Mouse (Mus musculus) lung, postnatal 10 days (tissue): ENCODE measurements around the gene Map4k5.

ENCODE experiments used
- DNase-seq: peaks from one replicate; pipeline ENCODE4 v3.0.0; 2021

Gene Map4k5

DNA sequence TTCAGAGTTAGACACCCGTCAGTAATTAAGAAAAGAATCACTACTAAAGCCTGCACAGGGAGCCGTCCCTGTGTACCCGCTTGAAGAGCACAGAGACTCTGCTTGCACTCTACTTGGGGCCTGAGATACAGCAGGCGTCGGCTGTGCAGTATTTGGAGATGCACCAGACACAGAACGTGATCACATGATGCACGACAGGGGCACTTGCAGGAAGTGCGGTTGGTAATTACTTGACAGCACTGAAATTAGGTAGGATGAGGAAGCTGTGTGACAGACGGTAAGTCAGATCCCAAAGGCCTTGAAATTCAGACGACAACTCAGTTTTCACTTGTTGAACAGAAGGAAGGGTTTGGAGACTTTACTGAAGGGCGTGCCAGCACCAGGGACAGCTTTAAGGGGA lies 54.6 kb downstream of the Map4k5 start:
- no peak for DNase-seq

DNA sequence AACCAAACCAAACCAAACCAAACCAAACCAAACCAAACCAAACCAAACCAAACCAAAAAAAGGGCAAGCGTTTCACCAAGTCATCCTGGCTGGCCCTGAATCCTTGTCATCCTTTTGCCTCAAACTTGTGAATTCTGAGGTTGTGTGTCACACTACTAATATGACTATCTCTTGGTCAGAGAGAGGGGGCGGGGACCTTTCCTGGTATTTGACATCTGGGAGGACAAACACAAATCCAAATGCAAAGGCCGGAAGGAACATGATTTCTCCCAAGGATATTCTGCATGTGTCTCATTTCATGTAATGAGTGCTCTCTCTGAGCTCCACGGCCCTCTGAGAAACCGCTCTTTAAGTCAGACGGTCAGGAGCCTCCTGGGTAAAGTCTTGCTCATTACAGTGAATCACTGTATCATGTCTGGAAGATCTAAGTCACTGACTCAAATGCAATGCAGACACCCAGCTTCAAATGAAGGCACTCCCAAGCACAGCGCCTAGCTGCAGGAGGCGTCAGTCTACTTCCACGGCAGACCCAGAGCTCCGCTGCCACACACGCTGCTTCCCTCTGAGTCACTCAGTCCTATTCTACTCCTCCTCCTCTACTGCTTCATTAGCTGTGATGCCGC lies 58.9 kb downstream of the Map4k5 start:
- no peak for DNase-seq

DNA sequence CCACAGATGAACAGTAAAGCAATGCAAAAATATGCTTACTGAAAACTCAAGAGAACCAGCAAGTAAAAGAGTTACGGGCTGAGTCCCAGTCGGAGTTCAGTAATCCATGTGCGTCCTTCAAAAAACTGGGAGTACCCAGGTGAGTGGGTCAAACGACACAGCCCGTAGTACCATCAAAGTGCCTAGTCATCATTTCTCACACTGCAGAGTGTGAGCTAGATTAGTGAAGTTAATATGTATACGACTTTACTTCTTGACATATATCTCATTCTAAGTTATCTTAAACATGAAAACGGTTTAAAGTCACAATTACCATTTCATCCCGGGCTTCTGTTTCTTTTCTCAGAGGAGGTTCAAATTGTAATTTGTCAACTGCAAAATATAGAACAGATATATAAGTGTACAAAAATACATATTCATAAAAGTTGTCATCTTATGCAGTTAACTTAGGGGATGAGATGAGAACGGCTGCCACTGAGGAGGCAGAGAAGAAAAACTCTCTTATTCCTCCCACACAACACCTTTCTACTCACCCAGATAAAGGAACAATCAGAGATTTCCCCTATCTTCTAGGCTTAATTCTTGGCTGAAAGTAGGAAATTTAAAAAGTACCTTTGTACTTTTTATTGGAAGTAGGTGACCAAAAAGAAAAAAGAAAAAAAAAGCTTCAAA lies 61.6 kb downstream of the Map4k5 start:
- no peak for DNase-seq

DNA sequence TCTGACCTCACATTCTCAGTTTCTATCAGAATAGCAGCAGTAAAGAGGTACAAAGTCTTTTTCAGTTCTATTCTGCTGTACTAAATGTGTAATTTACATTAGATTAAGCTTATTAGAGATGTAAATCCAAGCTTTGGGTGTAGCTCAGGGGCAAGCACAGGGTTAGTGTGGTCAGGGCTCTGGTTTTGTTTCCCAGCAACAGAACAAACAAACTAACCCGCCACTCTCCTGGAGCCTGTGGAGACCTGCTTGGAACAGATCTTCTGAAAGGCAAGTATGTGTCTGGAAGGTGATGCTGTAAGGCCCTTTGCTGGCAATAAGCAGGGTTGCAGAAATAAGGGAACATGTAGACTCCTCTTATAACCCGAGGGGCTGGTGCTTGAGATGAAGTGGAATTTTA lies 64.8 kb downstream of the Map4k5 start:
- DNase-seq: no peak

DNA sequence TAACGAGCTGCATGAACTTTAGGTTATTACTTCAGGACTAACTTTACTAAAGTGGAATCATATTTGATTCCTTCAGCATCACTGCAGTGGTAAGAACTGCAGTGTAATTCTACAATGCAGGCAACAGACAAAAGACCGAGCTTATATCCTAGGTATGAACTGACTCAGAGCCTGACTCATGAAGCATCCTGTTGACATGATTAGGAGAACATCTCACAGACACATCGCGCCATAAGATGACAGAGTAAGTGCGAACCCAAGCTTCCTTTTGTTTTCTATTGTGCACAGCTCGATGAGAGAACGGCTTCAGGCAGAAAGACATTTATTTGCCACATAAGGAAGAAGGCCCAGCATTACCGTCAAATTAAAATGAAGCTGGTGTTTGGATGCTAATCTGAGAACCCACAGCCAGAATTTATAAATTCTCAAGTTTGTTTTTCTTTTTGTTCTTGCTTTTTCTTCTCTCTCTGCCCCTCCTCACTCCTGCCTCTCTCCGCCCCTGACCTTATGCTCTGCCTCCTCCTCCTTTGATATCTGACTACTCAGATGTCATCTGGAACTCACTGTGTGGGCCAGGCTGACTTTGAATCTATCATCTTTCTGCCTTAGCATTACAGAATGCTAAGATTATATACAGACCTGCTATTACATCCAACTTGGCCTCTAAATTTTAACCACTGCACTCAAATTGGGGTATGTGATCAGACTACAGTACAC lies 68.0 kb downstream of the Map4k5 start:
- no peak for DNase-seq

DNA sequence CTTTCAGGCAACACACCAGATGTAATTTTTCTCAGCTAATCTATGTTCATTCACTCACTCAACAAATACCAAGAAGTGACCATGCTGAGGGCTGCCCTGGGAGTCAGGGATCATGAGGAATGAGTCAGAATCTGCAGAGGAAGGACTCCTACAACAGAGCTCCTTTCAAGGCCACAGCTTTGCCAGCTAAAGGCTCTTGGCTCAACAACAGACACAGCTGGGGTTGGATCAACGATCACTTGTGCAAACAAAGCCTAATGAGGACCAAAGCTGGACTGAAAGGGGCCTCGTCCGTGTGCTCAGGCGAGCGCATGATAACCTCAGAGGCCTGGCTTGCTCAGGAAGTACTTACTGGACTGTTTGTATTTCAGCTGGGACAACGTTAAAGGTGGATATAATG lies 78.7 kb downstream of the Map4k5 start:
- DNase-seq: peak; percentile 77

DNA sequence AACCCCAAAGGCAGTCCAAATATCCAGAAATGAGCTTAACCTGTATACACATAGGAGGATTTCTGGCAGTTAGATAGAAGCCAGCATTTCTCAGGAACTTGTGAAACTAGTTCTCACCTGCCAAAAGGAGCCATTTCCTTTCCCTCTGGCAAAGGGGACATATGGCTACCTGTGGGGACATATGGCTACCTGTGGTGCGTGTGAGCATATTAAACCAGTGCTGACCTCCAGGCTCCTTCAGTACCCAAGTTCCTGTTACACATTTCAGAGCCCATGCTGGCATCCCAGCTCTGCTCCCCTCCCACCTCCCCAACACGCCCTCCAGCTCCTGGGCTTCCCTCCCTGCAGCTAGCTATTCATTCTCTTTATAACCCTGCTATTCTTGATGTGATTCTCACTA lies 79.4 kb downstream of the Map4k5 start:
- DNase-seq: no peak

DNA sequence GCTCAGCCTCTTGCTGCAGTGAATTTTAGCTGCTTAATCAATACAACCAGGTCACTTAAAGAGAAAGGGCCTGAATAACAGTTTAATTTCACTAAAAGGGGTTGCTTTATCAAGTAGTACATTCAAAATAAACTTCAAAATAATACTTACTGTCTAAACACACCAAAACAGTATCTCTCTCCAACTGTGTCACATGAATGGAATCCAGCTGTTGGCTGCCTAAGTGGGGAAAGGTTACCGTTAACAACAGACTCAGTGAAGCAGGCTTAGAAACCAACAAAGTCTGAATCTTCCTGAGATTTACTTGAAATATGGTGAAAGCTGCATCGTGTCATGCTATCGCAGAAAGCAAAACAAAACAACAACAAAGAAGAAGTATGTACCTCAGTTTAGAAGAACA lies 80.0 kb downstream of the Map4k5 start:
- peak; percentile 39 for DNase-seq

DNA sequence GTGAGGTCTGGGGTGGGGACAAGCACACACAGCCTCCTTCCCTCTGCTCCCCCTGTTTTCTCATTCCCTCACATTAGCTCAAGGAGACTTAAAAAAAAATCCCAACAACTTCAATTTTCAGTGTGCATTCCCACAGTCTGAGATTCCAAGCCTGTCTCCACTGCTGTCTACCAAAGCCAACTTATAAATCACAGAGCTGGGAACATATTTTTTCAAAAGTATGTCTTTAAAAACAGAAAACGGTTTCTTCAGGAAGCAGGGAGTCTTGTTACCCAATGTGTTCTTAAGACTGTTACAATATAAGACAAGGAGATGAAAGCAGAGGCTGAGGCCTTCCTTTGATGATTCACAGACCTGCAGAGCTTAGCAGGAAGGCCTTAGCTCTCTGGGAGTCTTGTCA lies 81.0 kb downstream of the Map4k5 start:
- no peak for DNase-seq

DNA sequence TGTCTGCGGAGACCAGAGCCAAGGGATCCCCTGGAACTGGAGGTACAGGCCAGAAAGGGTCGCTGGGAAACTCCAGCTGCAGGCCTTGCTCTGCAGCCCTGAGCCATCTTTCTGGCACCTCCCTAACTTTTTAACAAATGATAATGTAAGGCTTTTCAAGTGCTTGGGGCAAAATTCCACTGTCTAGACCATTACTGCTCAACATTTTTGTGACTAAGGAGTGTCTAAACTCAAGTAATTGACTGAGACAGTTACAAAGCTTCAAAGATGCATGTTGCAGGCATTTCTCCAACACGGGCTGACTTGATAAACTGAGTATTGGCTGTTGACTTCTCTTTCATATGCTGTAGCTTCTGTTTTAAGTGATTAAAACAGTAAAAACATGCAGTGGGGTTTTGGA lies 83.6 kb downstream of the Map4k5 start:
- no peak for DNase-seq

DNA sequence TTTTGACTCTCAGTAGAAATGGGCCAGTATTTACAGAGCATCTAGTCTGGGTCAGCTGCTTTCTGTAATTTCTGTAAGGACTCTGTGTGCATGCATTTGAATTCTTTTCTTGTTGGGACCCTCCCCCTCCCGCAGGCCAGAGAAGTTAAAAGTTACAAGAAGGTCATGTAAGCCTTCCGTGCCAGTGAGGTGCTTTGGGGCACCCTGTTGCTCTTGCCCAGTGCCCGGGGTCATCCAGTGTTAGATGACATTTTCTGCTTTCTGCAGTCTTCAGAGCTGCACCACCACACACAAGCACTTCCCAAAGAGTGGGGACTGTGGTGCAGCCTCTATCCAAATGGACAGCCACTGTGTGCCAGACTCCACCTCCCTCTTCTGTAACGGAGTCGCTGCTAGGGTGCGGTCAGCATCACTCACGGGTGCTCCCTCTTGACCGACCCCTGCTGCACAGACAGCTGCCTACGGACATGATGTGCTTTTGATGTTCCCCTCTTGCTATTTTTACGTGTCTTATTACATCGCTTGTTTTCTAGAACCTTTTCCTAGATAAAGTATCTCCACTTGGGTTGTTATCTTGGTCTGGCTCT lies 85.5 kb downstream of the Map4k5 start:
- no peak for DNase-seq

DNA sequence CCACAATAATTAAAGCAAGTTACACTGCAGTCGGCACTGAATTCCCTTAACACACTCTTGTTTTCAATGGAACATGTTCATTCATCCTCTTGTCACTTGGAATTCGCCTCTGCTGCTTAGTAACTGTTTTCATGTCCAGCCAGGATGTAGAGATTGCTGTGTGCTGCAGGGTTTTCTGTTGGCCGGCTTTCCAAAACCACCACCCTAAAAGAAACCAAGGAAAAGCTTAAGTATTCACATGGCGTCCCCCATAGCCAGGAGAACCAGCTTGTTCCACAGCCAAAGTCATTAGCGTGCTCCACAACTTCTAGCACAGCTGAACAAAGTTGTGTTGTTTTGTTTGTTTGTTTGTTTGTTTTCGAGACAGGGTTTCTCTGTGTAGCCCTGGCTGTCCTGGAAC lies 87.9 kb downstream of the Map4k5 start:
- no peak for DNase-seq

DNA sequence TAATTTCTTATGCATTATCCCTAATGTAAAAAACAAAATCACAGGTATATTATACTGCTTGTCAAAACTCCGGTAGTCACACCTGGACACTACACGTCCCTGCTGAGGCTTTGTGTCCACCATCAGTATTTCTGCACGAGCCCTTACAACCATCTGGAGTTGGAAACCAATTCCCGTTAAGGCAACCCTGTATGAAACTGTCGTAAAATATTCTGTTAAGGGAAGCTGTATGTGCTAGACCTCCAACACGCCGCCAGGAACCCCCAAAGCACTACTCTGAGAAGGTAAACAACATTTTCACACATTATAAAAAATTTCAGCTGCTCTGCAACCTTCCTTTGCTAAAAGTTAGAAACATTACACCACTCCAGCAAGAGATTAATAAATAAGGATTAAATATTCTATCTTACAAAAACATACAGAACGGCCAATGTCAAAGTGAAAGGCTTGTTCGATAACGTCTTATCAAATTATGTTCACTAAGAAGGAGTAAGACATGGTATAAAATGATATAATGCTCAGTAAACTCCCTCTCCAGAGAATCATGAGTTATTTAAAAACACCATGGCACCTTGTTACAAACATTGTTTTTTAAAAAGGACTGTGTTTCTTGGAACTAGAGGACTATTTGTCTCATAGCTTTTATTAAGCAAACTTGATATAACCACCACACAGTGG lies 88.5 kb downstream of the Map4k5 start:
- no peak for DNase-seq

DNA sequence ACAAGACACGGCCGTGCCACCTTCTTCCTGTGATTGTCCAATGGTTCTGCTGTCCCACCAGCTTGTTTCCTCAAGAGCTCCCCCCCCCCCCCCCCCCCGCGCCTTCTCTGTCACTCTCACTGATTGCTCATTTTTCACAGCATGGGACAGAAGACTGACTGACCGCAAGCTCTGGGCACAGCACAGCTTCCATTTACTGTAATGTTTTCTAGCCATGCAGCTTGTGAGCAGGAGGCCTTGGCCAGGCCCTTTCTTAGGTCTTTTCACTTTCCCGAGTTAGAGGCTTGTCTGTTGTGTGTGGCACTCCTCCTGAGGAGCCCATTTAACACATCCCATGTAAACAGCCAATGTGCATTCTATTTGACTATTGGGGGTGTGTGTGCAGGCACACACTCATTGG lies 89.8 kb downstream of the Map4k5 start:
- DNase-seq: no peak

DNA sequence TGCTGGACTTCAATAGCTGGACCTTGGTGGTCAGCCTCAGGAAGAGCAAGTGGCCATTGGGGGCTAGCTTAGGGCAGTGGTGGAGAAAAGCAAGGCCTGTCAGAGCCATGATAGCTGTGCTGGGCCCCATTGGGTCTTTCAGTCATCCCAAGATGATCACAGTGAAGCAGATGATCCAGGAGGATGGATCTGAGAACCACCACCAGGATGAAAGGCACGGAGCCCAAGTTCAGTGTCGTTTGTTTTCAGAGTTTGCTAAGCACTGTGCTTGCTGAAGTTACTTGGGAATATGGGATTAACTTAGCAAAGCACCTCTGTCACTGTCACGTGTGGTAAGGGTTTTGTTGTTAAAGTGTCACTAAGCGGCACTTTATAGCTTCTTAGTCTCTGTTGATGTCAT lies 92.4 kb downstream of the Map4k5 start:
- DNase-seq: no peak

DNA sequence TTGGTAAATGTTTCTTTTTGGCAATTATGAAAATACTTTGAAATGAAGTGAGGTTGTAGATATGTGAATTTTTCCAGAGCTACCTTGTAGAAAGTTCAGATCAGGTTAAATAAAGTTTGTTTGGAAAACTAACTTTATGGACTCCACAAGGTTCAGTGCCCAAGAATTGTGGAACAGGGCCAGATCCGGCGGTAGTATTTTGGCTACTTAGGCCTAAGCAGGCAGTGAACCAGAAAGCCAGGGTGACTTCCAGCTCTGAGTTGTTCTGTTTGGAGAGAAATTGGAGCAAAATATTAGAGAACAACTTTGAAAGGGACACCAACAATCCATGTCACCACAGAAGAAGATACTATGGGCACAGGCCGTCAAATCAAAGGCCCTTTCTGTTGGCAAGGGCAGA lies 96.7 kb downstream of the Map4k5 start:
- no peak for DNase-seq

DNA sequence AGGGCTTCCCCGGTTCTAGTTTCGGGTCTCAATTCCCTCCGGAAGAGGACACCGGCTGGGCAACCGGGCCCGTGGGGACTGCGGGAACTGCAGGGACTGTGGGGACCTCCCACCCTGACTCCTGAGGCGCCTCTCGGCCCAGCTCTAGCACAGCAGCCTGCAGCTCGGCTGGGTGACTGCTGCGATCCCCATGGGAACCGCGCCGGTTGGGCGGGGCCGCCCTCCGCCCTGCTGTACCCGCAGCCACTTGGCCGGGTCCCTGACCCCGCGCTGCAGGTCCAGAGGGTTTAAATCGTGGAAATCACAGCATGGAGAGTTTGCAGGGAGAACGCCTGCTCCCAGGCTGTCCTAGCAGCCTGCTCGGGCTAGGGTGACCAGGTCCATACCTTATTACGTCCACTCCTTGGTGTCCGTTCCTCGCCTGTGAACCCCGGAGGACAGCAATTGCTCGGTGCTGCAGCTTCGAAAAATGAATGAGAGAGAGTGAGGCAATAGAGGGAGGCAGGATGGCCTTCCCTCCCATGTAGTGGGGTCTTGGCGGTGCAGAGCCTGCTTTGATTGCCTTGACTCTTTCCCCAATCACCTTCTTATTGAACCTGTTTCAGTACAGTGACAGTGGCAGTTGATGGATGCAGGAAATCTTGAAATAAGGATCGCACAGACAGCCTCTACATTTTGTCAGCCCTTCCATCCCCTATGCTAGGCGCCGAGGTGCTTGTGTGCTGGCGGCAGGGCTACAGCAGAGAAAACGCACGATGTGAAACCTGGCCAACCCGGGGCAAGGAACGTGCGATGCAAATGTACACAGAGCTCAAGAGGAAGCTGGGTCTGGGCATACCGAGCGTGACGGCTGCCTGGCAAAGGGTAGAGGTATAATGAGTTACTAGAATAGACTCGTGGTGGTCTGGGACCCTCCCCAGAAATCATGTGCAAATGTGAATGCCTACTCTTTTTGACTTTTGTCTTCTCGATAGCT lies 102.2 kb downstream of the Map4k5 start, which contains the start of gene Cdkl1:
Cdkl1 (minus strand) TSS at position 738 of the 976 bp plus-strand sequence.
- peak; percentile 79 for DNase-seq

DNA sequence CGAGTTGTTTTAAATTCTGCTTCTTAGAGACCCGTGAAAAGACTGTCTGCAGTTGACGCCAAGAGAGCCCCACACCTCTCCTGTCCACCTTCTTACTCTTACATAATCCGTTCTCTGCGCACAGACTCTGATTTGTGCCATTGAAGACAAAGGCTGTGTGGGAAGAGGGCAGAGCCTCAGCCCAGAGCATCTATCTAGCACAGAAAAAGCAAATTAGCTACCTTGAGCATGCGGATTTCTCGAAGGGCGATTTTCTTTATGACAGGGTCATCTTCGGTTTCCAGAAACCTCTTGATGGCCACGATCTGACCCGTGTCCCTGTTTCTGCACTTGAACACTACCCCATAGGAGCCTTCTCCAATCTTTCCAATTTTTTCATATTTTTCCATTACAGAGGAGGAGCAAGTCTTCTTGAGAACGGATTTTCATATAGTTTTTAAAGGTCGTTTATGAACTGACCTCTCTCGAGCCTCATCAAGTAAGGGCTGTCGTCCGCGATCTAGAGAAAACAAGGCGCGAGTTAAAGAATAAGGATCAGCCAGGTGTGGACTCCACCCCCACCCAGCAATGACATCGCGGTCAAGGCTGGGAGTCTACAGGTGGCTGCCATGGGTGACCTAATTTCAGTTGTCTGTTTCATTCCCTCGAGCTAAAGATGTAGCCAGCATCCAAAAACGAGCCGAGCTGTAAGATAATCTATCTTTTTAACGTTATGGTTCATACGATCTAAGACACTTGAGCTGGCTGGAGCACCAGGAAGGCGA lies 103.1 kb downstream of the Map4k5 start:
- DNase-seq: no peak

DNA sequence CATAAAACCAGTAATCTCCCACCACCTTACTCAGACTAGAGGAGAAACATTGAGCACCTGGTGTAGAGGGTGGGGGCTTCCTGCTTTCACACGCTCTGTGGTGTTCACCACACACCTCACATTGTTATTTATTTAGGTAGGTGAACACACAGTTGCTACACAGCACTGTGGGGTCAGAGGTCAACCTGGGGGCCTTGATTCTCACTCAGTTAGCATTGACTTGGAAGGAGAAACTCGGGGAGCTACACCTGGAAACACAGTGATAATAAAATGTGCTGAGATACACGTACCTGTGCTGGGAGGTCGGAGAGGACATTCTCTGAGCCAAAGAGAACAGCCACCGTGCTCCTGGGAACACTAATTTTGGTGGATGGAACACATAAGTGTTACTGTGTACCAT lies 104.6 kb downstream of the Map4k5 start:
- DNase-seq: no peak

DNA sequence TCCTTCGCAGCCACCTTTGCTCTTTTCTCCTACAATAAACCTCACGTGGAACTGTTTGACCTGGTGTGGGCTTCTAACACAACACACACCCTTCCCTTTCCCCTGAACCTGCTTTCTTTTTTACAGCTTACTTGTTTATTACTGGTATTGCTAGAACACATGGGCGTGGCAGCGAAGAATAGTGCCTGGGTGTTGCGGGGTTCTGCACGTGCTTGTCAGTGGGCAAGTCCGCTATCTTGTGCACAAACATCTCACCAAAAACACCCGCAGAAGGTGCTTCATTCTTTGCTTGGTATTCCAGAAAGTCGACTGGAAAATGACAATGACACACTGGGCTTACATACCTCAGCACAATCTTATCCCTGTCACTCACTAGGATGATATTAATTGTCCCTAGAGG lies 107.5 kb downstream of the Map4k5 start:
- DNase-seq: no peak
